Mouse (Mus musculus): ENCODE data around the gene Setx. TPM values are rescaled to one million over a fixed set of nuclear protein-coding genes. Genes with fewer than 3 reads are reported as not detected.

Gene Setx
- polyA plus RNA-seq, 1 experiment from 2014 or later = 13.8 TPM

Other genes with a start within 250 kb of the Setx start
- 0.17 and 0.74 TPM in 2 replicates for gene Barhl1, start 207.5 kb upstream of the Setx start, polyA plus RNA-seq (2016; fragmentation: Nextera tagmentation; extraction: Ambion mirVana)
- gene Cfap77, start 69.1 kb upstream of the Setx start, polyA plus RNA-seq (2016; fragmentation: Nextera tagmentation; extraction: Ambion mirVana) = 0.67 and 0.74 TPM in 2 replicates
- 11.4 and 13.6 TPM in 2 replicates for gene Ttf1, start 63.9 kb upstream of the Setx start, polyA plus RNA-seq (2016; fragmentation: Nextera tagmentation; extraction: Ambion mirVana)
- gene Ntng2, start 128.8 kb downstream of the Setx start, polyA plus RNA-seq (2016; fragmentation: Nextera tagmentation; extraction: Ambion mirVana) = 0.86 and 1.3 TPM in 2 replicates
- gene Med27, start 222.6 kb downstream of the Setx start, polyA plus RNA-seq (2016; fragmentation: Nextera tagmentation; extraction: Ambion mirVana) = 59.7 and 63.3 TPM in 2 replicates

Measured in forebrain, embryonic 10.5 days (tissue).